Mouse (Mus musculus) T-helper 2 cell (primary cell): ENCODE measurements around the gene Itgae.

Source experiments
- in situ Hi-C: fragments of 300-600 bp; cut with MboI, MseI; formaldehyde crosslinking; loops from one replicate; pipeline ENCODE4 v1.15.1; 2025; ENCODE audit warnings: high pct_unique_total_duplicates

The Itgae gene

DNA sequence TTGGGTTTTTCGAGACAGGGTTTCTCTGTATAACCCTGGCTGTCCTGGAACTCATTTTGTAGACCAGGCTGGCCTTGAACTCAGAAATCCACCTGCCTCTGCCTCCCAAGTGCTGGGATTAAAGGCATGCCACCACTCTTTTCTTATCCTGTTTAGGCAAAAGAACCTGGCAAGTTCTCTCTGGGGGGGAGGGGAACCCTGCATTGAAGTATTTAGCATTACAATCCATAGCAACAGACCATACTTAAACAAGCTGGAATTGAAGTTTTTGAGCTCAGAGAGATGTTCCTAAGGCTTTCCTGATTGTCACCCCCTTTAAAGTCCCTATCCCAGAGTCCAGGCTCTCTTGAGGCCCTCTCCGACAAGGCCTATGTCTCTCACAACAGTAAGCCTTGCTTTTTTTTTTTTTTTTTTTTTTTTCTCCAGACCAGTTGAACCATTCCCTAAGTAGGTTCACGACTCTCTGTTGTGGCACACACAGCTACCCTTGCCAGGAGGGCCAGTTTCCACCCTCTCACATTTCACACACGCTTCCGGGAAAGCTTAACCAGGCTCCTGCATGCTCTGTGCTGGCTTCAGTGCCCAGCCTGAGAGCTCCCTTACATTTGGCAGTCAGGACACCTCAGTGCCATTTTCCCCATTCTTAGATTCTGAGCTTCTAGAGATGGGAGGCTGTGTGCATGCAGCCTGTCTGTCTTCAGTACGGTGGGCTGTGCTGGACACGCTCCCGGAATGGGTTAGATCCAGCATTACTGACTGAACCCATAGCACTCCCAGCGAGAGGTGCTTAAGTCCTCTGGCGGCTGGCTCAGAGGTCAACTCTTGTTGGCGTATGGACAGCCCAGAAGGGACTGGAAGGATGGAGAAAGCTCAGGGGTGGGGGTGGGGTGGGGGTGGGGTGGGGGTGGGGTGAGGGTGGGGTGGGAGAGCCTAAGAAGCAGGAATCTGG, 55.9 kb downstream of the Itgae start:
- in situ Hi-C loops: loop anchor here (25.0 kb wide), 1 partner anchor 591 kb away; no protein-coding TSS in a partner anchor

DNA sequence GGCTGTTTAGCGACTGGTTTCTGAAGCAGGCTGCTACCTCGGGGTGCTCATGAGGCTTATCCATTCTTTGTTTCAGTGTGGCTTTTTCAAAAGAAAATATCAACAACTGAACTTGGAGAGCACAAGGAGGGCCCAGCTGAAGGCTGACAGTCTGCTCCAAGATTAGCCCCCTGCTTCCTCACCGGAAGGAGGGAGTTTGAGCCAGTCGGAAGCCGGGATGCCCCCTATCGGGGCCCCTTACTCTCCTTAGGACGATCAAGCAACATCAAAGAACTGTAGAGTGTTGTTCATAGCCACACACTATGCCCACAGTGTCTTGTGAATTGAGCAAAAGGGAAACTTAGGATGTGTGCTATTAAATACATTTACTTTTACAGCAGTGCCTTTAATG, 56.6 kb downstream of the Itgae start:
- in situ Hi-C loops: loop anchor here (25.0 kb wide), 1 partner anchor 590 kb away; no protein-coding TSS in a partner anchor

DNA sequence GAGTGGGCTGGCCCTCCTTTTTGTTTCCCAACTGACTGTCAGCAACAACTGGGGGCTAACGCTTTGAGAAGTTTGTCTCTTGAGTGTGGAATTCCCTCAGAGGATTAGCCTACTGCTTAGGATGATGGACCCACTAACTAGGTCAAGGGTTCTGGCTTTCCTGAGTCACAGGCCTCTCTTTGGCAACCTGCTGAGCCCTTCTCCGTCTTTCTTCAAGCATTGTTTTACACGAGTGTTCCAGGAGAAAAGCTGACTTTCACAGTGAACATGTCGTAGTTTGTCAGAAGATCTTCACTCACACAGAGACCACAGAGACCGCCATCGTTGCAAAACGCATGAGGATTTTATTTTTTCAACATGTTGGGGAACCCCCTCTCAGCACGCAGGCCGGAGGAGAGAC, 57.8 kb downstream of the Itgae start:
- in situ Hi-C loops: loop anchor here (25.0 kb wide), 1 partner anchor 589 kb away; no protein-coding TSS in a partner anchor

DNA sequence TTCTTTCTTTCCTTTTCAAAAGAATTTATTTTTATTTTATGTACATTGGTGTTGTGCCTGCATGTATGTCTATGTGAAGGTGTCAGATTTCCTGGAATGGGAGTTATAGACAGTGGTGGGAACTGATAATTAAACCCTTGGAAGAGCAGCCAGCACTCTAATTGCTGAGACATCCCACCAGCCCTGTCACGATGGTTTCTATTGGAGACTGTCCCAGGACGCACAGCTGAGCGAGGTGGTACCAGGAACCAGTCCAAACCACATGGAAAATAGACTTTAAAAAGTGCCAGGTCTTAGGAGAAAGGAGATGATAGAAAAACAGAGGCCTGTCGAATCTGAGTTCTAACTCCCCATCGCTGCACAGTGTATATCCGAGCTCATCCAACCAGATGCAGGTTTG, 64.7 kb downstream of the Itgae start:
- in situ Hi-C loops: no loop called here

DNA sequence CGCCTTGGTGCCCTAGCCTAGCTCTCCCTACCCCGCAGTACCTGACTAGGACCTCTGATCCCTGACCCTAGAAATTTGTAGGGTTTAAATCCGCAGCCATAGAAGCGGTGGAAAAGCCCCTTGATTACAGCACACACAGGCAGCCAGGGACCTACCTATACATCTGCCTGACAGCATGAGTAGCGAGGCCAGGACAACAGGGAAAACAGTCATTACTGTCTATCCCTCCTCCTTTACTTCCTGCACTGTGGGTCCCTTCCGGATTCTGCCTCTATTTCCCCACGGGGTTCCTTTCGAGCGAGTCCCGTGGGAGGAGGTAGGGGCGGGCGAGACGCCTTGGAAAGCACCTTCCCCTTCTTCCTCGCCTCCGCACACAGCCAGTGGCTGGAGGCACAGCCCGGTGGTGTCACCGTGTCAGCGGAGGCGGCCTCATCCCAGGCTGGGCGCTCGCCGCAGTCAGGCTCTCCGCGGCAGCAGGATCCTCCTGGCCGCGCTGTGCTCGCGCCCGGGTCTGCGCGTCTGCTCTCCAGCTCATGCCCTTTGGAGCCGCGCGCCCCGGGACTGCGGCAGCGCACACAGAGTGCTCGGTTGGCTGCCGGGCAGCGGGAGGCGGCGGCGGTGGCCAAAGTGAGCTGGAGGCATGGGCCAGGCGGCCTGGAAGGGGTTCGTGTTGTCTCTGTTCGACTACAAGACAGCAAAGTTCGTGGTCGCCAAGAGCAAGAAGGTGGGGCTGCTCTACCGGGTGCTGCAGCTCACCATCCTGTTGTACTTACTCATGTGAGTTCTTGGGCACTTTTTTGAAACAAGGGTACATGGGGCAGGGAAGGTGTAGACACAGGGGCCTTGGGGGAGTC, 69.8 kb downstream of the Itgae start, which contains the start of gene P2rx5:
TSS of gene P2rx5 (plus strand) at position 465 of the 854 bp plus-strand sequence.
- in situ Hi-C loops: no loop called here

DNA sequence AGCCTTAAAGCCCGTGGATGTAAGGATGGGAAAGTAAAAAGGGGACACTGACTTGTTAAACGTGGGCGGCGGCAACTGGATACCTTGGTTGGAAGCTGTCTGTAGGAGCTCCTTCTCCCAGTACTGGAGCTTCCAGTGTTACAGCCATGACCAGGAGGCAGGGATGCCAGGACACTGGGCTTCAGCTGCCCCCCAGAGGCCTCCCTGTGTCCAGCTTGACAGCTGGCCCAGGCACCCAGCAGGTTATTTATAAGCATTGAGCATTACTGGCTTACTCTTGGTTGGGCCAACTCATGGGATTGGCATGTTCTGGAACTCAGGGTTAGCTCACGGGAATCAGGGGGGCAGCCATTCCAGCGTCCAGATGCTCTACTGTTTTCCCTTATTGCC, 70.4 kb downstream of the Itgae start:
- in situ Hi-C loops: no loop called here

DNA sequence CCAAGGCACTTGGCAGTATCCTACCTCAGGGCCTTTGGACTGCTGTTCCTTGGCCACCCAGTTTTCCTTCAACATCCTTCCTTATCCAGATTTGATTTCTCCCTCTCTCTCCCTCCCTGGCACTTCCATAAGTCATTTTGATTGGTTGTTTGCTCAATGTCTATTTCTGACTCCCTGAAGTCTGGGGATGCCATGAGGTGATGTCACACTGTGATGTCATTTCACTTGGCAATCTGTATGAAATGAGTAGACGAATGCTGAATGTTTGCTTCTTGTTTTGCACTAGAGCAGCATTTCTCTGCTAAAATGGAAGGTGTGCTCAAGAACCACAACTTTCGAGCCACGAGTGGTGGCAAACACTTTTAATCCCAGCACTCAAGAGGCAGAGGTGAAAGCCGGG, 71.2 kb downstream of the Itgae start:
- in situ Hi-C loops: no loop called here

DNA sequence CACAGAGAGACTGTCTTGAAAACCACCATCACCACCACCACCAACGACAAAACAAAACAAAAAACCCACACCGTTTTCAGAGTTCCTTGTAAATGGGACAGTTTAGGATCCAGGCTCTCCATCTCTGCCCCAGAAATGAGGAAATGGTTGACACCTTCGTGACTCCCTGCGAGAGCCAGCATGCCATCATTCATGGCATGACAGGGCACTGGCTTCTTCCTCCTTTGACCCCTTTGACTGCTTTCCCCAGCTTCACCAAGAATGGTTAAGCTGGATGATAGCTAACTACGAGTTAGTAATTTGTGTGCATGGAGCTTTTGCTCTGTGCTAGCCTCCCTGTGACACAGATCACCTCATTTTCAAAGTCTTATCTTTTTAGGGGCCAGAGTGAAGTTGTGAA, 71.9 kb downstream of the Itgae start:
- in situ Hi-C loops: no loop called here

DNA sequence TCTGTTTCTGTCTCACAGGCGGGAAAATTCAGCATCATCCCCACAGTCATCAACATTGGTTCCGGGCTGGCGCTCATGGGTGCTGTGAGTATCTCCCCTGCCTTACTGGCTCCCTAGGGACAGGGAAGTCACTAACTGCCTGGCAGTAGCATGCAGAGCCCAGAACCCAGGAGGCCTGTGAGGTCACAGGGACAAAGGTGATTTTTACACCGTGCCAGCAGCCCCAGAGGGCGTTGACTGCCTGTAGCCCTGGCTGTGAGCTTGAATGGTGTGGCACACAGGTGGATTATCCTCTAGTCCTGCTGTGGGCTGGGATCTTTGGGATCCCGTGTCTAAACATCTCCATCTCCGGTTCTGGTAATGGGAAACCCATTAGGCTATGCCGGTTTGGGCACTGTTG, 77.7 kb downstream of the Itgae start:
- in situ Hi-C loops: no loop called here

DNA sequence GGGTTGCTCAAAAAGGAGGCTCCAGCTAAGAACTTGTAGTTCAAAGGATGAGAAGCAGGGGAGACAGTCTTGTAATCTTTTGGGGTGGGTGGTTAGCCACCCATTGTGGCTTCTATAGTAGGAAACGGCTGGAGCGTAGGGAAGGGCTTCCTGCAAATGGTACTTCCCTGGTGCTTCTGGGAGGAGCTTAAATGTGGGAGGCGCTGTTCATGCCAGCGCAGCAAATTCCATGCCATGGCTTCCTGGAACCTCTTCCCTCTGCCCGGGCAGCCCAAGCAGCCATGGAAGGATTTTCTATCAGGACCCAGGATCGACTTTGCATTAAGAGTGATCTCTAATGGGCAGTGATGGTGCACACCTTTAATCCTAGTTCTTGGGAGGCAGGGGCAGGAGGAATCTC, 78.2 kb downstream of the Itgae start:
- in situ Hi-C loops: no loop called here

DNA sequence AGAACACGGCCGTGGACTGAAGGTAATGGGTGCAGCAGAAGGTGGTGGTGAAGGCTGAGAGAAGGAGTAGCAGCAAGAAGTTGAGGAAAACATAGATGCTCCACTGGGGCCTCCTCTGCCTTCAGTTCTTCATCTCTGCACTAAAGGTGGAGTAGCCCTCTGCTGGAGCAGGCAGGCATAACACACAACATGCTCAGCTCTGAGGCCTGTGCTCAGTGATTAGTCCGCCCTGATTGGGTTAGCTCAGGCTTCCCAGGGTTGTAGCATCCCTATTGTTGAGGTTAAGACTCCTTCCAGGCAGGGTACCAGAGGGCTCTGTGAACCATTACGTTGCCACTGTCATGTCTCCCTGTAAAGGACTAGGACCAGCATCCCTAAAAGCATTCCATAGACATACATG, 78.8 kb downstream of the Itgae start:
- in situ Hi-C loops: no loop called here

DNA sequence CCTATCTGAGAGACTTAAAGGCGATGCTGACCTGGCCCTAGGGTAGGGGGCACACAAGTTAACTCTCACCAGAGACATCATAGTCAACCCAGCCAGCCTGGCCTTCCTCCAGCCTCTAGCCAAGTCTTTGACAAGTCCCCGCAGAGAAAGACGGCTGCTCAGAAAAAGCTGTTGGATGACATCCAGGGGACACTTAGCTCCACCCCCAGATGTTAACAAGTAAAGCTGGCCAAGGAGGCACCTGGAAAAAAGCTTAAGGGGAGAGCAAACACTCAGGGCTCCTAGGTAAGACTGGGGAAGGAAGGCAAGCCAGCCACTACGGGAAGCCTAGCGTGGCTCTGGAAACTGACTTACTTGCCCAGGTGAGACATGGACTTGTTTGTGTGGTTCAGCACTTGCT, 81.8 kb downstream of the Itgae start:
- in situ Hi-C loops: no loop called here

DNA sequence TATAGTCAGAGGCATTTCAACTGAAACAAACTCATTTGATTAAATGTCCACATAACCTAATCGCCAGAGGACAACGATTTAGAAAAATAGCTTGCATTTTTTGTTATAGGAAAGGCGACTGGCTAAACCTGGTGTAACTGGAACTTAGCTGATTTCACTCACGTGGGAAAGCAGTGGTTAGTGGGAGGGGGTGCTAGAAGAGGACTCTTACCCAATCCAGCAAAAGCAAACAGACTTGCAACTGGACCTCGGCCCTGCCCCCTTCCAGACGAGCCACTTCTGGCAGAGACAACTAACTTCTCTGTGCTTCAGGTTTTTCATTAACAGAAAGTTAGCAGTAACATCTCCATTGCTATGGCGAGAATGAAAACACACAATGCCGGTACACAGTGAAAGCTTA, 85.2 kb downstream of the Itgae start:
- in situ Hi-C loops: loop anchor here (5.0 kb wide), 1 partner anchor 38 kb away; the partner anchor contains the start of gene Haspin

DNA sequence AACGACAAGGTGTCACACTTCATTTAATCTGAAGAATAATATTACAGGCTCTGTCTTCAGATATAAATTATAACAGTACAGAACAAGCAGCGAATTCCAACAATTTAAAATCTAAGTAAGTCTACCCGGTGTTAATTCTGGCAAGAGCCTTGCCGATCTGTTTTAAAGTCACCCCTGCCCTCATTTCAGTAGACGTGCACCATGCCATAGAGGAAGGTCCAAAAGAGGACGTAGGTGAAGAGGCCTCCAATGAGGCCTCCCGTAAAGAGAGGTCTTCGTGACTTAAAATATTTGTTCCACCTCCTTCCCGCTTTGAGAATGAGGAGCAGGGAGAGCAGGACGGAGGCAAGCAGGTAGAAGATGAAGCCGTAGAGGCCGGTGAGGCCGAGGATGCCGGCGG, 85.8 kb downstream of the Itgae start:
- in situ Hi-C loops: loop anchor here (5.0 kb wide), 1 partner anchor 39 kb away; the partner anchor contains the start of gene Haspin

DNA sequence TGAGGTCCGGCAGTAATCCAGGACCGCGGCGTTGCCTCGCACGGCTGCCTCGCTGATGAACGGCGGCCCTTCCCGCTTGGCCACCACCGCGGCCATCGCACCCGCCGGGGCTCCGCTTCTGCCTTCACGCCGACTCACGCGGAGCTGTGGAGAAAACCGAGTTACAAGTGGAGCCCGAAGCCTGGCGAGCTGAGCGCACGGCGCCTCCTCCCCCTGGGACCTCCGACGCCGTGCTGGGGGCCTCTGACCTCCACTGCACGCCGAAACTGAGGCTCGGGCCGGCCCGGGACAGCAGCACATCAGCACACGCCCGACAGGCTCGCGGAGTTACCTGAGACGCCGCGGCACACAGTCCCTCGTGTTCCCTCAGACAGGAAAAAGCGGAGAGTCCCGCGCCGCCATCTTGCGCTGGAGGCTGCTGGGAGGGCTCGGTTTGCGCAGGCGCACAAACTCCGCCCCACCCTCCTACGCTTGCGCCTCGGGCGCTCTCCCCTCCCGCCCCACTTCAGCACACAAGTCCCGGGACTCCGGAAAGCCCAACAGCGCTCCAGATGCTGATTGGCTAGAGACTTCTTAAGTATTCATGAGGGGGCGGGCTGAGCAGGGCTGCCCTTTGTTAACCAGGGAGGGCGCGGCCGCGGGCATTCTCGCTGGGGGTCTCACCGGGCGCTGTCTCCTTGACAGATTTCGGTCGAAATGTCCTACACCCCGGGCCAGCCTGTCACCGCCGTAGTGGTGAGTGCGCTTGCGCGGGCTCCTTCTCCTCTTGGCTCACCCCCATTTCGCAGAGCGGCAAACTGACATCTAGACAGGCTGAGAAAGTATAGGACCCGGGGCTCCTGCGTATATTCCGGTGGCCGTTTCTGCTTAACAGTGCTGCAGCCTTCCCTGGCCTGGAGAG, 86.5 kb downstream of the Itgae start, which contains the start of the genes Emc6 and Tax1bp3:
TSS of gene Emc6 (minus strand) at position 430 of the 901 bp plus-strand sequence.
TSS of gene Tax1bp3 (plus strand) at position 476 of the 901 bp plus-strand sequence.
- in situ Hi-C loops: loop anchor here (5.0 kb wide), 1 partner anchor 40 kb away; the partner anchor contains the start of gene Haspin

DNA sequence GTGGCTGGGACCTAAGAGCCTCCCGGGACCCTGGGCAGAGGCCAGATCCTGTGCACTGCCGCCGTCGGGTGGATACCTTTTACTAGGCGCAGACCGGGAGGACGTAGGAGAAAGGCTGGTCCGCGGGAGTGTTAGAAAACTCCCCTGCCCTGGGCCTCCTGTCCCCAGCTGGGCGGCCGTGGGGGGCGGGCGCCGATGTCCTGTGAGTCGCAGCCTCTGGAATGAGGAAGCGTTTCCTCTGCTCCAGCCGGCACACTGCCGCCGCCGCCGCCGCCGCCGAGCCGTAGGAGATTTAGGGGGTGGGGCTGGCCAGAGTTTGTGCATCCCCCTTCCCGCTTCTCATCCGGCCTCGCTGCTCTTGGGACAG, 87.1 kb downstream of the Itgae start:
- in situ Hi-C loops: loop anchor here (5.0 kb wide), 1 partner anchor 40 kb away; the partner anchor contains the start of gene Haspin

DNA sequence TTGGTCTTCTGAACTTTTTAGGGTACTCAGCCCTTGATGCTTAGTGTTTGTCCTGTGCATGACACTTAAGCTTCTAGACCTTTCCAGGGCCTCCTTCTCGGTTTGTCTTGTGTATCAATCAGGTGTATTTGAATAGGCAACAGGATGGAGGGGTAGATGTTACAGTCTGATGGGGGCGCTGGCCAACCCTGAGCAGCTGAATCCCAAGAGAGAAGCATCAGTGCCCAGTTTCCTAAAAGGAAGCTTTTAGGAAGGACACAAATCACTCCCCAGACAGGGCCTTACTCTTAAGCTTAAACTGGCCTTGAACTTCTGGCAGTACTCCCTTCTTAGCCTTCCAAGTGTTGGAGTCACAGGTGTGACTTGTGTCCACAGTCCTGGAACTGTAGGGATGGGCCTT, 87.5 kb downstream of the Itgae start:
- in situ Hi-C loops: loop anchor here (5.0 kb wide), 1 partner anchor 41 kb away; the partner anchor contains the start of gene Haspin

DNA sequence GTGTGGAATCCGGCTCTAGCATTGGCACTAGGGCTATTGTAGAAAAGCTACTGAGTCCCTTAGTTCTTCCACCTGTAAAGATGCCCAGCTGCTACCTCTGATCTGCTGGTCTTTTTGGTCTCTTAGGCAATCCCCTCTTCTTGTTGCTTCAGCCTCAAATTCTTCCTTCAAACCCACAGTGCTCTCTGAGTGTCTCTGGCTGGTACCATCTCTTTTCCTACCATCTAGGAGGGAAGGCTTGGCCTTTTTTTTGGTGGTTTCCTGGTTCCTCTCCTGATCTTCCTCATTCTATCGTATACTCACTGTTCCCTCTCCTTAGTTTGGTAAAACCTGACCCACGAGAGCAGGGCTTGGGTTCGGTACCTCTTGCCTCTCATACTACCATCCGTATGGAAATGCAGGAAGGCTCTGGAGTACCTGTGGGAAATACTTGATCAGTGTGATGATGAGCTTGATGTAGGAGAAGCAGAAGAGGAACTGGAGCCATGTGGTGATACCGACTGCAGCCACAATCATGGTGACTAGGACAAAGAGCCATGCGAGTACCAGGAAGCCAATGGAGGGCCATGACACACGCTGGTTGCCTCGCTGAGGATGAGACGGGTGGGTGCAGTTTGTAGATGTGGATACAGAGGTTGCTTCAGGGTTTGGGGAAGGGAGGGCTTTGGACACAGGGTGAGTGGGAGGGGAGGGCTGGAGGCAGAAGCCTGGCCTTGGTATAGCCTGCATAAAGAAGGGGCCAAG, 95.7 kb downstream of the Itgae start:
- in situ Hi-C loops: no loop called here

DNA sequence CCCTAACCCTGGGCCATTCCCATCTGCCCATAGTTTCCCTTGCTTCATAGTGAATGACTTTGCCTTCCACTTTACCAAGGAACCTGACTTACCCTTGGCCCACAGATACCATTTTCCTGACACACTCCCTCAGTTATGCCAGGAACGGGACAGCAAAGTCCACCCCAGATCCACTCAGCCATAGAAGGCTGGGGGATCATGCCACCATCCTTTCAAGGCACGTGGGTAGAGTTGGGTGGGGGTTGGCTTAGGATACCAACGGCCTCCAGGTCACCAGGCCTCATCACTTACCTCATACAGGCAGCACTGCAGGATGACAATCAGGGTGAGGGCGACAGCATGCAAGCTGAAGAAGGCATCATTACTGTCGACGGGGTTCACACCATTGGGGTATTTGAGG, 96.8 kb downstream of the Itgae start:
- in situ Hi-C loops: no loop called here

DNA sequence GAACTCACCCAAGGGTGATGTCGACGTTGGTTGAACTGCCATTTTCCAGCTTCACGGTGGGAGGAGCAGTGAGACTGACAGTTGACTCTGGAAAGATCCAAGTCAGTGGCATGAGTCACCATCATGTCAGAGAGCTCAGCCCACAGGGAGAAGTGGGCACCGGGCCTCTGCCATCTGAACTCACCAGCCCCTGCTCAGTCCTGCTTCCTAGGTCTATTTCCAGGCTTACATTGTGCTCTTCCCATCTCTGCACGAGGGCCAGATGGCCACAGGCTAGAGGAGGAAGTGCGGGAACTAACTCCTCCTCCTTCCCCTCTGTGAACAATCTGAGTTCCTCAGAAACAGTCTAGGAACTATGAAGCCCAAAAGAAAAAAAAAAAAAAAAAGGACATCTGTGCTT, 102.7 kb downstream of the Itgae start:
- in situ Hi-C loops: no loop called here
